10 mouse cellular contexts compared by ENCODE assay signal in genomic region chr5:148146200-148146823, GRCm38 (mm10).
DNase-seq lines count a peak whose midpoint lies in the region; ATAC-seq and TF ChIP-seq lines count a peak whose summit lies in the region.
"Had no signal": no experiment of that assay in that cellular context is flagged by ENCODE, and none has a peak within 500 bp of the region (broad histone marks: within the 10 kb centered on the region; RNA-seq: fewer than 3 reads in every experiment).

No protein-coding gene starts in this region.

- H3K79me2 ChIP-seq in heart, adult 2 months (replicated peaks; ENCODE audit: control insufficient read depth, insufficient read depth, low read length) = no peaks in the 10 kb centered on the region

- WGBS in heart, embryonic 16.5 days = 46% methylated on average over 12 of the region's 12 CpGs
- 59% methylated on average over 12 of the region's 12 CpGs for WGBS in heart, adult 2 months
- WGBS in midbrain, embryonic 16.5 days = 54% methylated on average over 12 of the region's 12 CpGs

- H3K27ac ChIP-seq in heart, embryonic 16.5 days (ENCODE audit: low read length) = no peak overlapping the region
- H3K27ac ChIP-seq in heart, adult 2 months = no peak overlapping the region
- H3K27ac ChIP-seq in midbrain, embryonic 16.5 days (ENCODE audit: low read length) = peak overlapping the region; percentile 19

- intact Hi-C loops in heart, adult 2 months (cut with DNase I) = no loop called here

- TF ChIP-seq CTCF in heart, adult 2 months (IDR thresholded peaks at IDR 0.05) = no peak

- no peak overlapping the region for H3K9ac ChIP-seq in heart, embryonic 16.5 days (ENCODE audit: low read length)
- no peak overlapping the region for H3K9ac ChIP-seq in heart, adult 2 months (ENCODE audit: low read depth, low read length)
- H3K9ac ChIP-seq in midbrain, embryonic 16.5 days (ENCODE audit: low read depth, low read length) = no peak overlapping the region

- H3K4me1 ChIP-seq in heart, embryonic 16.5 days (ENCODE audit: control insufficient read depth, insufficient read depth, low read length) = no peaks in the 10 kb centered on the region
- H3K4me1 ChIP-seq in heart, adult 2 months (ENCODE audit: control insufficient read depth, insufficient read depth, low read length) = no peaks in the 10 kb centered on the region
- peaks cover 26% of the 10 kb centered on the region for H3K4me1 ChIP-seq in midbrain, embryonic 16.5 days (ENCODE audit: control insufficient read depth, insufficient read depth, low read length)

- no peak overlapping the region for H3K4me2 ChIP-seq in heart, embryonic 16.5 days (ENCODE audit: low read depth, low read length)
- no peak overlapping the region for H3K4me2 ChIP-seq in midbrain, embryonic 16.5 days (ENCODE audit: low read length)
- H3K4me2 ChIP-seq: heart, embryonic 11.5 days had no signal

- peak; percentile 65 for ATAC-seq in heart, embryonic 16.5 days (replicated peaks; ENCODE audit: extremely low read depth, insufficient read depth, low FRiP score)
- peak; percentile 67 for ATAC-seq in midbrain, embryonic 16.5 days
- no peak for ATAC-seq in erythroblast, adult 5-6 weeks (replicated peaks; ENCODE audit: low FRiP score, poor library complexity, severe bottlenecking)

- peaks cover 11% of the 10 kb centered on the region; the same call in 1 of the 2 replicates for H3K9me3 ChIP-seq in heart, embryonic 16.5 days (replicated peaks; ENCODE audit: control insufficient read depth, low read length)
- no peaks in the 10 kb centered on the region; the same call in 1 of the 2 replicates for H3K9me3 ChIP-seq in midbrain, embryonic 16.5 days (replicated peaks; ENCODE audit: control insufficient read depth, low read length, poor library complexity, severe bottlenecking)

- no peak for TF ChIP-seq EP300 in heart, adult 2 months (IDR thresholded peaks at IDR 0.05; ENCODE audit: insufficient read depth, low read depth, low read length)

- H3K4me3 ChIP-seq in heart, embryonic 16.5 days (ENCODE audit: low read length) = no peak overlapping the region
- H3K4me3 ChIP-seq in heart, adult 2 months = no peak overlapping the region
- H3K4me3 ChIP-seq in midbrain, embryonic 16.5 days (ENCODE audit: low read depth, low read length) = no peak overlapping the region

- no peaks in the 10 kb centered on the region for H3K27me3 ChIP-seq in heart, embryonic 16.5 days (ENCODE audit: control insufficient read depth, insufficient read depth, low read length)
- H3K27me3 ChIP-seq in heart, adult 2 months (ENCODE audit: control insufficient read depth, insufficient read depth, low read length) = no peaks in the 10 kb centered on the region; the same call in 1 of the 2 replicates
- H3K27me3 ChIP-seq in midbrain, embryonic 16.5 days (ENCODE audit: control insufficient read depth, insufficient read depth, low read depth, low read length) = no peaks in the 10 kb centered on the region

- no peak for TF ChIP-seq POLR2A in heart, adult 2 months (IDR thresholded peaks at IDR 0.05; ENCODE audit: insufficient read depth, low read depth, low read length)

- no peaks in the 10 kb centered on the region for H3K36me3 ChIP-seq in heart, embryonic 16.5 days (ENCODE audit: control insufficient read depth, insufficient read depth)
- no peaks in the 10 kb centered on the region for H3K36me3 ChIP-seq in heart, adult 2 months (ENCODE audit: control insufficient read depth, insufficient read depth, low read length)
- no peaks in the 10 kb centered on the region for H3K36me3 ChIP-seq in midbrain, embryonic 16.5 days (ENCODE audit: control insufficient read depth, insufficient read depth, low read length)

- DNase-seq in heart, adult 2 months = no peak
- peak; percentile 39 to 46 for DNase-seq in cerebellum, postnatal 10 days
- peak; percentile 35 to 50 for DNase-seq in frontal cortex, postnatal 25 days (ENCODE audit: low spot score in 2 of 2)
- DNase-seq in kidney, adult 9 months = no peak
- DNase-seq in spleen, postnatal 10 days (ENCODE audit: low spot score in 2 of 2) = no peak
- DNase-seq: kidney, adult 18-20 months had no signal

Comparison
In these comparisons a context has a peak if more than half of its experiments do, and no peak if none do; other contexts are left out.
1. DNase-seq: peak in cerebellum, postnatal 10 days (2 of 2) and frontal cortex, postnatal 25 days (2 of 2); none in heart, adult 2 months (0 of 2), kidney, adult 9 months (single experiment) and spleen, postnatal 10 days (0 of 2).